Mouse (Mus musculus) gastrocnemius, adult 2 months (tissue): ENCODE results near the gene Rnf24. TPM values are rescaled to one million over a fixed set of nuclear protein-coding genes. Genes with fewer than 3 reads are reported as not detected.
A peak's percentile ranks its signal among the peaks of the same experiment; 100 is the strongest.

Experiments used
- DNase-seq: peaks from one replicate; pipeline ENCODE4 v3.0.0; 2022
- H3K27ac ChIP-seq: fragments of 200-600 bp; 2 replicates; pipeline ENCODE4 v1.8.1; 2022; ENCODE audit warnings: mild to moderate bottlenecking
- H3K4me3 ChIP-seq: fragments of 200-600 bp; 2 replicates; pipeline ENCODE4 v1.8.1; 2022; ENCODE audit warnings: mild to moderate bottlenecking, moderate library complexity
- CTCF ChIP-seq: fragments of 200-600 bp; IDR thresholded peaks from 2 replicates; pipeline ENCODE4 v1.8.1; 2022; ENCODE audit warnings: antibody characterized with exemption, mild to moderate bottlenecking, moderate library complexity
- intact Hi-C: fragments of 180-260 bp; cut with DNase I; formaldehyde crosslinking; loops from one replicate; pipeline ENCODE4 v1.15.1; 2025
- total RNA-seq, 2 experiments: library from RNA; stranded (reverse); gene quantifications; 2 replicates each; pipeline ENCODE4 v1.2.3; 2021

Rnf24 gene
- total RNA-seq, 2 experiments from 2014 or later, result 1.5 to 1.7 TPM

DNA sequence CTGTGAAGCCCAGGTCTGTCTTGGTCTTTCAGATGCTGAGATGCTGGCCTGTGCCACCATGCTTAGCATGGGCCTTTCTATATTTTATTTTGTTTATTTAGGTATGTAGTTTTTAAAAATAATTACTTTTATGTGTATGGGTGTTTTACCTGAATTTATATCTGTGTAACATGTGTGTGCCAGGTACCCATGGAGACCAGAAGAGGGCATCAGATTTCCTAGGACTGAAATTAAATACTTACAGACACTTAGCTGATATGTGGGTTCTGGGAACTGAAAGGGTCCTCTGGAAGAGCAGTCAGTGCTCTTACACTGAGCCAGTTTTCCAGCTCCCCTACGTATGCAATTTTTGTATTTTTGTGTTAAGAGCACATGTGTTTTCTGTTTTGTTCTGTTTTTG, 66.4 kb downstream of the Rnf24 start:
- Histone ChIP-seq H3K4me3 (no peak overlapping the region), H3K27ac (peak overlapping the region; percentile 41; the same call in 1 of the 2 replicates)
- intact Hi-C loops, result loop anchor here (5.0 kb wide), 1 partner anchor 131 kb away; no protein-coding TSS in a partner anchor
- no peak for DNase-seq
- peak; percentile 34; the same call in 1 of the 2 replicates for TF ChIP-seq CTCF

- H3K4me3 ChIP-seq, result no peak overlapping the region
- intact Hi-C loops, result no loop called here
- no peak overlapping the region for H3K27ac ChIP-seq
- no peak for TF ChIP-seq CTCF
- no peak for DNase-seq
These were observed 71.1 kb downstream of the Rnf24 start for GRCm38 (mm10) chr2:131281596-131281995.

DNA sequence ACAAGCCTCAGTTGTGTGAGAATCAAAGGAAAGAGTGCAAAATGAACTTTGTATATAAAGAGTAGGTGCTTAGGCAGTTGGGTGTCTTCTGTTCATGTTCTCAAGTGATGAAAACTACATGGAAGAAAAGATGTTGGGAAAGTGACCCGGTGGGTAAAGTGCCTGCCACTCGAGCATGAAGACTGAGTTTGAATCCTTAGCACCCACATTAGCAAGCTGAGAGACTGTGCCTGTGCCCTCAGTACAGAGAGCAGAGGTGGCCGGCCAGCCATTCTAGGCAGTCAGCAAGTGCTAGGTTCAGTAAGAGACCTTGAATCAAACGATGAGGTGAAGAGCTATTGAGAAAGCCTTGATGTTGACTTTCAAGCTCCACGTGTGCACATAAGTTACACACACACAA, 76.0 kb downstream of the Rnf24 start:
- no peak for DNase-seq
- intact Hi-C loops, result loop anchor here (10.0 kb wide), 1 partner anchor 248 kb away; no protein-coding TSS in a partner anchor
- Histone ChIP-seq H3K27ac (no peak overlapping the region), H3K4me3 (no peak overlapping the region)
- TF ChIP-seq CTCF, result no peak

GRCm38 (mm10) chr2:131275493-131275892, 77.2 kb downstream of the Rnf24 start:
- DNase-seq, result no peak
- TF ChIP-seq CTCF, result no peak
- Histone ChIP-seq H3K4me3 (no peak overlapping the region), H3K27ac (no peak overlapping the region)
- intact Hi-C loops, result loop anchor here (10.0 kb wide), 1 partner anchor 249 kb away; no protein-coding TSS in a partner anchor

DNA sequence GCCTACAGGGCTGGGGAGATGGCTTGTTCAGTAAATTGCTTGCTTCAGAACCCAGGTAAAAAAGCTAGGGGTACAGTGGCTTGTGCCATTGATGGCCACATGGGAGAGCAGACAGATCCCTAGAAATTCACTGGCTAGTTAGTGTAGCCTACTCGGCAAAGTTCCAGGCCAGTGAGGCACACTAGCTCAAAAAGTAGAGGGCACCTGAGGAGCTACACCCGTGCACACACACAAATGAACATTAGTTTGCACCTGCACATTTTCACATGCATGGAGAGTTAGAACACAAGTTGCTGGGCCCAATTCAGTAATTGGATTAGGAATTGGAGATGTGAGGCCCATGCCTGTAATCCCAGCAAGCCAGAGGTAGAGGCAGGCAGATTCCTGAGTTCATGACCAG, 87.6 kb downstream of the Rnf24 start:
- intact Hi-C loops, result no loop called here
- Histone ChIP-seq H3K4me3 (no peak overlapping the region), H3K27ac (no peak overlapping the region)
- DNase-seq, result no peak
- TF ChIP-seq CTCF, result no peak

- H3K4me3 ChIP-seq, result peak overlapping the region; percentile 93; the same call in 1 of the 2 replicates
- TF ChIP-seq CTCF, result no peak
These were observed 88.7 kb downstream of the Rnf24 start for GRCm38 (mm10) chr2:131264027-131264426.

GRCm38 (mm10) chr2:131262680-131263670, 89.7 kb downstream of the Rnf24 start:
- DNase-seq, result no peak
- peak; percentile 3; the same call in 1 of the 2 replicates for TF ChIP-seq CTCF
- intact Hi-C loops, result loop anchor here (1.0 to 2.0 kb wide), 2 partner anchors 90 to 153 kb away; partner anchors contain the start of gene Rnf24
- Histone ChIP-seq H3K4me3 (peak overlapping the region; percentile 93), H3K27ac (peak overlapping the region; percentile 97)

More at GRCm38 (mm10) chr2:131264027-131264426, 88.7 kb downstream of the Rnf24 start:
- peak overlapping the region; percentile 24 for H3K27ac ChIP-seq
- DNase-seq, result no peak
- intact Hi-C loops, result no loop called here

DNA sequence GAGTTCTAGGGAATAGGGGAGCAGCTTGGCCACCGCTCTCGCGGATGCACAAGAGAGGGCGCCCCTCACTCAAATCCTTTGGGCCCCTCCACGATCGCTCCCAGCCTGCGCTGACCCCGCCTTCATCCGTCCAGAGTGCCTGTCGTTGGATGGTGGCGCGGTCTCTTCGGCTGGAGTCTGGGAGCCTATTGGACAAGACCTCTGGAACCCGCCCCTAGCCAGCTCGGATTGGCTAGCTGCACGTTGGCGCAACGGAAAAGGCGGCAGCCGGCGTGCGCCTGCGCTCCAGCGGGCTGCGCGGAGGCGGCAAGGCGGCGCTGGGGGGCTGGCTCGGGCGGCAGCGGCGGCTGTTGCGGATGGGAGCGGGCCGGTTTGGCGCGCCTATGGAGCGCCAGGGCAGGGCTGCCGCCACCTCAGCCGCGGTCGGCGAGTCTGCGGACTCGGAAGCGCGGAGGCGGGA, 90.4 kb downstream of the Rnf24 start, which contains the start of gene Pank2:
Gene Pank2 (plus strand): TSS at position 283 of the 460 bp plus-strand sequence.
- Histone ChIP-seq H3K4me3 (peak within 1 kb of the TSS; percentile 93), H3K27ac (peak within 1 kb of the TSS; percentile 97)
- DNase-seq, result peak; percentile 99
- TF ChIP-seq CTCF, result no peak
- intact Hi-C loops, result loop anchor here (1.0 to 2.0 kb wide), 2 partner anchors 91 to 154 kb away; partner anchors contain the start of gene Rnf24

GRCm38 (mm10) chr2:131261481-131262212, 91.0 kb downstream of the Rnf24 start:
- peak overlapping the region; percentile 93 for H3K4me3 ChIP-seq
- H3K27ac ChIP-seq, result peak overlapping the region; percentile 97
- TF ChIP-seq CTCF, result no peak
- no peak for DNase-seq
- intact Hi-C loops, result loop anchor here (1.0 to 2.0 kb wide), 2 partner anchors 91 to 155 kb away; partner anchors contain the start of gene Rnf24

- Histone ChIP-seq H3K4me3 (no peak overlapping the region), H3K27ac (no peak overlapping the region)
- intact Hi-C loops, result no loop called here
- no peak for DNase-seq
- TF ChIP-seq CTCF, result no peak
These were observed 92.0 kb downstream of the Rnf24 start for GRCm38 (mm10) chr2:131260544-131261307.

DNA sequence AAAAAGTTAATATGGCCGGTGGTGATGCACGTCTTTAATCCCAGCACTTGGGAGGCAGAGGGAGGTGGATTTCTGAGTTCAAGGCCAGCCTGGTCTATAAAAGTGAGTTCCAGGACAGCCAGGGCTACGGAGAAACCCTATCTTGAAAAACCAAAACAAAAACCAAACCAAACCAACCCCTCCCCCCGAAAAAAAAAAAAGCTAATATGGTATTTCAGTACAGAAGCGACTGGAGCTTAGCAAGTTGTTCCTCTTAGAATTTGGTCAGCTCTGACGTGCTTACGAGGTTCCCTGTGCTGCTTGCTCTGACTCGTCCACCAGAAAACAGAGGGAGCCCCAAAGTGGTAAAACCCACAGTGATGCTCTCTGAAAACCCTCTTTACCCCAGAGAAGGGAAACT, 94.0 kb downstream of the Rnf24 start:
- Histone ChIP-seq H3K4me3 (no peak overlapping the region), H3K27ac (no peak overlapping the region)
- intact Hi-C loops, result loop anchor here (10.0 kb wide), 1 partner anchor 294 kb away; no protein-coding TSS in a partner anchor
- DNase-seq, result no peak
- TF ChIP-seq CTCF, result no peak
